Mouse (Mus musculus) limb, embryonic 10.5 days (tissue): ENCODE results near the gene Krt87. TPM values are rescaled to one million over a fixed set of nuclear protein-coding genes. Genes with fewer than 3 reads are reported as not detected.

Source experiments
- DNase-seq: peaks from one replicate; pipeline ENCODE4 v3.0.0-alpha.2; 2017; ENCODE audit warnings: low spot score
- H3K27ac ChIP-seq: fragments of 300-500 bp; sonication (generic); 2 replicates; pipeline ENCODE4 v1.5.1; 2016; ENCODE audit warnings: mild to moderate bottlenecking
- H3K27me3 ChIP-seq: fragments of 300-500 bp; sonication (generic); 2 replicates; pipeline ENCODE4 v1.6.1; 2016; ENCODE audit warnings: low read depth, mild to moderate bottlenecking; ENCODE audit not compliant: poor library complexity, severe bottlenecking
- H3K36me3 ChIP-seq: fragments of 300-500 bp; sonication (generic); 2 replicates; pipeline ENCODE4 v1.6.1; 2016; ENCODE audit warnings: mild to moderate bottlenecking, moderate library complexity
- H3K4me1 ChIP-seq: fragments of 300-500 bp; sonication (generic); 2 replicates; pipeline ENCODE4 v1.6.1; 2016
- H3K4me3 ChIP-seq: fragments of 300-500 bp; sonication (generic); 2 replicates; pipeline ENCODE4 v1.5.1; 2016; ENCODE audit warnings: mild to moderate bottlenecking, moderate library complexity
- H3K9me3 ChIP-seq: fragments of 300-500 bp; sonication (generic); replicated peaks from 2 replicates; pipeline ENCODE4 v1.6.1; 2016; ENCODE audit warnings: mild to moderate bottlenecking
- WGBS: fragments of 180-500 bp; shearing (Covaris S2); methylation state at CpG from one replicate; pipeline ENCODE4 v1.1.7; 2016; 5-methylcytosine and 5-hydroxymethylcytosine counted together
- polyA plus RNA-seq: library from polyadenylated mRNA; unstranded; fragments of >200 nt; fragmentation: Nextera tagmentation; extraction: Ambion mirVana; gene quantifications from 2 replicates; pipeline ENCODE4 v1.2.1, GENCODE M21; 2016

Krt87 gene
- polyA plus RNA-seq, 1 experiment from 2014 or later, result not detected

- no peak for DNase-seq
- Histone ChIP-seq H3K36me3 (no peaks in the 10 kb centered on the region), H3K9me3 (no peaks in the 10 kb centered on the region), H3K27ac (no peak overlapping the region), H3K4me3 (no peak overlapping the region), H3K27me3 (no peaks in the 10 kb centered on the region), H3K4me1 (0 out of 2 replicates have a peak, but pooled peaks cover 4% of the 10 kb centered on the region)
- 87% methylated on average over 6 of the region's 6 CpGs for WGBS
Measured at GRCm38 (mm10) chr15:101455891-101456290, 17.3 kb upstream of the Krt87 start.

DNA sequence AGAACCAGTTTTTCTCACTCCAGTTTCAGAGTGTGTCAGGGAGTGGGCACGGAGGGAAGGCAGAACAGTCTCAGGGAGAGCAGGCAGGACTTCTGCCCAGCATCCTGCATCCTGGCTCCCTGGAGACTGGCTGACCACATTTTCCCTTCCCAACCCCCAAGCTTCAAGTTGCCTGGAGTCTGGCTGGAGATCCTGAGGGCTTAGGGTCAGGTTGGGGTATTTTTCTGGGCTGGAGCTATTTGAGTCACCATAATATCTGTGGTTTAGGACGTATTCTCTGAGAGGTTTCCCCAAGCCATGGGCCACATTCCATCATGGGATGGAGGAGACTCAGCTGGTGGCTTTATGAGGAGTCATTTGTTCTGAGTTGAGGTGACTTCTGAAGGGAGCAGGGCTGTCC lies 16.7 kb upstream of the Krt87 start:
- 0 out of 2 replicates have a peak, but pooled peaks cover 4% of the 10 kb centered on the region for H3K4me1 ChIP-seq
- no peak for DNase-seq
- H3K27me3 ChIP-seq, result no peaks in the 10 kb centered on the region
- H3K4me3 ChIP-seq, result no peak overlapping the region
- 91% methylated on average over 2 of the region's 2 CpGs for WGBS
- no peak overlapping the region for H3K27ac ChIP-seq
- H3K36me3 ChIP-seq, result no peaks in the 10 kb centered on the region
- H3K9me3 ChIP-seq, result no peaks in the 10 kb centered on the region

DNA sequence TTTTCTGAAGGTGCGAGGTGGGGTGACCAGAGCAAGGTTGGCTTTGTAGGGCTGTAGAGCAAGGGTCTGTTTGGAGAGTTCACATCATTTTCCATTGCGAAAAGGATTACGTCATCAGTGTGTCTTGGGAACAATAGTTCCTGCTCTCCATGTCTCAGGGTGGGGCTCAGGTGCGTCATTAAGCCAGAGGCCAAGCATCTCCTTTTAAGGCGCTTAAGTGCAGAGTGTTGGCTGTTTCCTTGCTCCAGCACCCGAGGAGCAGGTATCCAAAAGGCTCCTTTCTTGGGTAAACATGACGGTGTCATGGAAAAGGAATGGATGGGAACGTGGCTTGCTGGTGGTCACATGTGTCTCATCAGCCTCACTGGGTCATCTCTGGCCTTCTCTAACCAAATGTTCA lies 16.2 kb upstream of the Krt87 start:
- Histone ChIP-seq H3K36me3 (no peaks in the 10 kb centered on the region), H3K27me3 (no peaks in the 10 kb centered on the region), H3K4me1 (0 out of 2 replicates have a peak, but pooled peaks cover 4% of the 10 kb centered on the region), H3K27ac (no peak overlapping the region), H3K9me3 (no peaks in the 10 kb centered on the region), H3K4me3 (no peak overlapping the region)
- 90% methylated on average over 8 of the region's 8 CpGs for WGBS
- no peak for DNase-seq

DNA sequence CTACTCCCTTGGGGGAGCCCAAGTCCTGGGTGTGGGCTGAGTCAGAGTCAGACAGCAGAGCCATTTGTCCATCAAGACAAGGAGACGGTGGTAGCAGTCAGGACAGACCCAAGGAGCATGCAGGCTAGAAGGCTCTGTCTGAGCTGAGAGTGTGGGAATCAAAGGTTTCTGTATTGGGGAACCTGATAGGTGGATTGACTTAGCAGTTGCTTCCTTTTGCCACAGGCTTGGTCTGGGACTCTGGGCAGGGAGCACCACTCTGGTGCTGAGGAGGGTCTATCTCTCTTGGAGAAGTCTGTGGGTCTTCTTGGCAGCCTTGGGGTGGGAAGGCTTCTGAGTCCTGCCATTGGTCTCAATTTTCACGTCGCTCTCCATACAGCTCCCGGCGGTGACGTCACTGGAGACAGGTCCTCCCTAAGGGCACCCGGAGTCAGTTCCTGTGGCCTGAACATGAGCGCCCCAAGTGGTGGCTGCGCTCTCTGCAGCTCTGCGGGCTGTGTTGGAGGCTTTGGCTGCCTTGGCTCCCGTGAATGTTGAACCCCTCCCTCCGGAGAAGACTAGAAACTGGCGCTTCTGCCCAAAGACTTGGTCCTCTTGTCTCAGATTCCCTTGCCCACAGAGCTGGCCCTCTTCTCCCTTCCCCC lies 14.6 kb upstream of the Krt87 start:
- no peak overlapping the region for H3K4me3 ChIP-seq
- H3K9me3 ChIP-seq, result no peaks in the 10 kb centered on the region
- H3K27me3 ChIP-seq, result no peaks in the 10 kb centered on the region
- H3K27ac ChIP-seq, result no peak overlapping the region
- no peaks in the 10 kb centered on the region for H3K36me3 ChIP-seq
- DNase-seq, result peak; percentile 82
- H3K4me1 ChIP-seq, result no peaks in the 10 kb centered on the region
- WGBS, result 5% methylated on average over 13 of the region's 13 CpGs

DNA sequence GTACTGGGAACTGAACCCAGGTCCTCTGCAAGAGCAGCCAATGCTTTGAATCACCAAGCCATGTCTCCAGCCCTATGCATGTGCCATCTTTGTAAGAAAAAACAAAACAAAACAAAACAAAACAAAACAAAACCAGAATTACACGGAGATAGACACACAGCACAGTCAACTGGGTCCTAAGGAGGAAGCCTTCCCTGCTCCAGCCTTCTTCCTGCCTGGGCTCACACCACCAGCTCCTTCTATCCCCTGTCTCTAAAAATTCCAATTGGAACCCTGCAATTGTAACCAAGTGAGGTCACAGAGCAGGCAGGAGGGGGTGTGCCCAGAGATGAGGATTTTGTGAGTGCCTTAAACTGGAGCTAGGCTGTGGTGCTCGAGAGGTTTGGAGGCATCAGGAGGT lies 8.8 kb upstream of the Krt87 start, which contains the start of gene Krt88:
Gene Krt88 (plus strand): TSS at position 301 of the 400 bp plus-strand sequence.
- WGBS, result 82% methylated on average over 2 of the region's 2 CpGs
- H3K27me3 ChIP-seq, result no peaks in the 10 kb centered on the region

GRCm38 (mm10) chr15:101446572-101446971 lies 8.0 kb upstream of the Krt87 start:
- Histone ChIP-seq H3K4me1 (no peaks in the 10 kb centered on the region), H3K4me3 (no peak overlapping the region), H3K36me3 (no peaks in the 10 kb centered on the region), H3K9me3 (no peaks in the 10 kb centered on the region), H3K27ac (no peak overlapping the region), H3K27me3 (no peaks in the 10 kb centered on the region)
- no peak for DNase-seq
- 82% methylated on average over 11 of the region's 11 CpGs for WGBS

More for the DNA sequence above, 8.8 kb upstream of the Krt87 start, which contains the start of gene Krt88:
- H3K27ac ChIP-seq, result no peak within 1 kb of the TSS
- no peaks in the 10 kb centered on the region for H3K4me1 ChIP-seq
- no peak for DNase-seq
- H3K9me3 ChIP-seq, result no peaks in the 10 kb centered on the region
- no peaks in the 10 kb centered on the region for H3K36me3 ChIP-seq
- no peak within 1 kb of the TSS for H3K4me3 ChIP-seq

DNA sequence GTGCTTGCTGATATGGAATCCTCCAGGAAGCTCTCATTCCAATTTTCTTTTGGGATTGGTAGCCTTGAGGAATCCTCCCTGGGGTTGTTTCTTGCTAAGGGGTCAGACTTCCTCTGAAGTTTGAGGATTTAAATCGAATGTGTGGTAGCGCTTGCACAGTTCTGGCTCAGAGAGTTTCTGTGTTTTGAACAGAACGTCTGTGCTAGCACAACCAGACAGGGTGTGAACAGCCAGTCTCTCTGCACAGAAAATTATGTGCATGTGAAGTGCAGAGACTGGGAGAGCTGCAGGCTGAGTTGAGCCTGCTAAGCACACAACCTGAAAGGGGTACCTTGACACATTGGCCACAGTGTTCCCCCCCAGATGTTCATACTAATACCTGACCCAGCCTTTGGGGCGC lies 2.2 kb upstream of the Krt87 start:
- Histone ChIP-seq H3K27ac (no peak overlapping the region), H3K9me3 (no peaks in the 10 kb centered on the region), H3K4me3 (no peak overlapping the region), H3K27me3 (peaks cover 56% of the 10 kb centered on the region), H3K36me3 (no peaks in the 10 kb centered on the region), H3K4me1 (peaks cover 7% of the 10 kb centered on the region)
- DNase-seq, result no peak
- WGBS, result 82% methylated on average over 4 of the region's 4 CpGs

DNA sequence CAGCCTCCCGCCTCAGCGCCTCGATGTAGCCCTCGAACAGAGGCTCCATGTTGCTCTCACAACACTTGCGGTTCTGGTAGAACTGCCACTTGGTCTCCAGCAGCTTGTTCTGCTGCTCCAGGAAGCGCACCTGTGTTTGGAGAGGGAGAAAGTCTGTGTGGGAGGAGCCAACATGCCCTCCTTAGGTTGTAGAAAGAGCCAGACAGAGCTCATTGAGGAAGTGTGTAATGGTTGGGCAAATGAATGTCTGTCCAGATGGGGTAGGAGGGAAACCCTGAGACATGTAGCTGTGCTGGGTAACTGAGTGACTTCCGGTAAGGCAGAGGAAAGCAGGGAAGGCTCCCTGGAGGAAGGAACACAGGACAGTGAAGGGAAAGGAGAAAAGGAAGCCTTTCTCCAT lies 2.0 kb downstream of the Krt87 start:
- Histone ChIP-seq H3K36me3 (no peaks in the 10 kb centered on the region), H3K4me3 (no peak overlapping the region), H3K27me3 (peaks cover 77% of the 10 kb centered on the region), H3K4me1 (peaks cover 7% of the 10 kb centered on the region), H3K9me3 (no peaks in the 10 kb centered on the region), H3K27ac (no peak overlapping the region)
- no peak for DNase-seq
- WGBS, result 91% methylated on average over 7 of the region's 7 CpGs

- Histone ChIP-seq H3K27me3 (no peaks in the 10 kb centered on the region), H3K4me1 (no peaks in the 10 kb centered on the region), H3K4me3 (no peak overlapping the region), H3K36me3 (no peaks in the 10 kb centered on the region), H3K9me3 (no peaks in the 10 kb centered on the region), H3K27ac (no peak overlapping the region)
- DNase-seq, result no peak
- WGBS, result 33% methylated on average over 5 of the region's 5 CpGs
Measured at GRCm38 (mm10) chr15:101424914-101425313, 13.7 kb downstream of the Krt87 start.

DNA sequence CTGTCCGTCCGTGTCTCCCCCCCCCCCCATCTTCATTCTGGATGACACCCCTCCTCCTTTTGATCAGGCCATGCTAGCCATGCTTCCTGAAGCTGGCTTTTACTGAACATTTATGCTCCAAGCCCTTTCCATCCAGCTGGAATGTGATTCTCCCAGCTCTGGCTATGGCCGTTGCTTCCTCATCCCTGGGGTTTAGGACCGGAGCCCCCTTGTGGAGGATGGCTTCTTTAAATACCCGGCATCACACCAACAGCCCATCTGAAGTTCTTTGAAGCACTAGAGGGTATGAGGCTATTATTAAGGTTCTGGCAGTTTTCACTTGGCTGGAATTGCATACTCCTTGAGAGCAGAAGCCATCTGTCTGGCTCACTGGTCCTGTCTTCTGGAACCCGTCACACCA lies 17.7 kb downstream of the Krt87 start:
- Histone ChIP-seq H3K36me3 (no peaks in the 10 kb centered on the region), H3K4me3 (no peak overlapping the region), H3K9me3 (no peaks in the 10 kb centered on the region), H3K27ac (no peak overlapping the region), H3K27me3 (0 out of 2 replicates have a peak, but pooled peaks cover 3% of the 10 kb centered on the region), H3K4me1 (no peaks in the 10 kb centered on the region)
- no peak for DNase-seq
- 57% methylated on average over 6 of the region's 6 CpGs for WGBS

DNA sequence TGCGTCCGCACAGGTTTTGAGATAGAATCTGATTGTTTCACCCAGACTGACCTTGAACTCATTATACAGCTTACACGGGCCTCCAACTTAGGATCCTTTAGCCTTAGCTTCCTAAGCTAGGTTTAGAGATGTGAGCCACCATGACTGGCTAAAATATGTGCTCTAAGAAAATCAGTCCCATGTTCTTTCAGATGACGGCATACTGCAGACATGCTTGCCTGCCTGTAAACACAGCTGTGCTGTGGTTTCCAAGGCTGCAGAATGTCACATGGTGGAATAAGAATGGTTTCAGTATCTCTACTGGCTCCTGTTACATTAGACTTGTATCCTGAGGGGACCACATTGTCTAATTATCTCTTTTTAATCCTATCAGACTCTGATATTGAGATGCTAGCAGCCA lies 19.7 kb downstream of the Krt87 start:
- Histone ChIP-seq H3K27ac (no peak overlapping the region), H3K9me3 (no peaks in the 10 kb centered on the region), H3K27me3 (peaks cover 19% of the 10 kb centered on the region), H3K4me1 (peaks cover 17% of the 10 kb centered on the region), H3K36me3 (no peaks in the 10 kb centered on the region), H3K4me3 (no peak overlapping the region)
- DNase-seq, result no peak
- WGBS, result 95% methylated on average over 4 of the region's 4 CpGs

DNA sequence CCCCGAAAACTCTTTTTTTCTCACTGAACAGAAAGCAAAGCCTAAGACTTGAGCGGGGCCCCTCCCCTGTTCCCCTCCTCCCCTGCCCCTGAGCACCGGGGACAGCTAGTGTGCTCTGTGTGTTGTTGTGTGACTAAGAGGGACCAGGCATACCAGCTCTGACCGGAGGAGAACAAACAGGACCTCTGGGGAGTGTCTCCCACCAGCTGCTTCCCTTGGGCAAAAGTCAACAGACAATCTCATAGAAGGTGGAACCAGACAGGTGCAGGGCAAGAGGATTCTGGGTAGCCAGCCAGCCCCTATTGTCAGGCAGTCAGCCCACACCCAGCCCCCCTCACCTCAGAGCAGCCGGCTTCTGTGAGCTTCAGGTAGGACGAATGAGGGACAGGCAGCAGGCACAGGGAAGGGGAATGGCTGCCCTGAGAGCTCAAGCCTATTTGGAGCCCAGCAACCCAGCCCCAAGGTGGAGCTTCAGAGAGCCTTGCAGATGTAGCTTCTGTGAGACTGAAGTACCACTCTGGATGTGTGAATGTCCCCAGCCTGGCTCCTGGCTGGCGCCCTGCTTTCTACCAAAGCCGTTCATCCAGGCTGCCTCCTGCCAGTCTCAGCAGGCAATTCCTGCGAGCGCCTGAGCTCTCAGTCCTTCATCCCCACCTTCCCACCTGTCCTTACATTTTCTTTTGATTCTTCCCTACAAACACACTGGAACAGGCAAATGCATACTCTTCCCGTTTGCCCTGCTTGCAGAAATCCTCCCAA lies 23.6 kb downstream of the Krt87 start:
- Histone ChIP-seq H3K27me3 (peaks cover 54% of the 10 kb centered on the region), H3K4me1 (peaks cover 45% of the 10 kb centered on the region)

GRCm38 (mm10) chr15:101413916-101414635 lies 24.5 kb downstream of the Krt87 start:
- Histone ChIP-seq H3K9me3 (no peaks in the 10 kb centered on the region), H3K27ac (no peak overlapping the region), H3K4me3 (no peak overlapping the region), H3K36me3 (no peaks in the 10 kb centered on the region), H3K4me1 (peaks cover 45% of the 10 kb centered on the region), H3K27me3 (peaks cover 54% of the 10 kb centered on the region)
- no peak for DNase-seq
- 48% methylated on average over 7 of the region's 7 CpGs for WGBS

More for the DNA sequence above, 23.6 kb downstream of the Krt87 start:
- Histone ChIP-seq H3K4me3 (no peak overlapping the region), H3K27ac (0 out of 2 replicates have a peak overlapping the region, but pooled peaks have one; percentile 4), H3K9me3 (no peaks in the 10 kb centered on the region), H3K36me3 (no peaks in the 10 kb centered on the region)
- DNase-seq, result no peak
- WGBS, result 36% methylated on average over 11 of the region's 11 CpGs
